Mouse (Mus musculus): Measurements from ENCODE around the gene Ppp1r14a. TPM values are rescaled to one million over a fixed set of nuclear protein-coding genes. Genes with fewer than 3 reads are reported as not detected.

Ppp1r14a gene
- total RNA-seq, 4 experiments from 2014 or later: 35.3 to 41.0 (median 39.8) TPM

- no peak for DNase-seq (ENCODE audit: low spot score in 2 of 2)
These were observed 9.8 kb upstream of the Ppp1r14a start for GRCm38 (mm10) chr7:29279261-29279660.

- no peak for DNase-seq (ENCODE audit: low spot score in 2 of 2)
These were observed 9.2 kb upstream of the Ppp1r14a start for GRCm38 (mm10) chr7:29279924-29280323.

GRCm38 (mm10) chr7:29280801-29281200 is 8.3 kb upstream of the Ppp1r14a start:
- no peak for DNase-seq (ENCODE audit: low spot score in 2 of 2)

- DNase-seq (ENCODE audit: low spot score in 2 of 2): peak in 1 of 2 experiments; percentile 40
These were observed 7.7 kb upstream of the Ppp1r14a start, which contains the start of gene Spint2 for GRCm38 (mm10) chr7:29281201-29282073. Gene Spint2 (minus strand): TSS chr7:29281912.

GRCm38 (mm10) chr7:29282074-29282554 is 7.0 kb upstream of the Ppp1r14a start:
- DNase-seq (ENCODE audit: low spot score in 2 of 2): no peak

GRCm38 (mm10) chr7:29283876-29284275 is 5.2 kb upstream of the Ppp1r14a start:
- DNase-seq (ENCODE audit: low spot score in 2 of 2): no peak

GRCm38 (mm10) chr7:29284523-29284922 is 4.6 kb upstream of the Ppp1r14a start:
- DNase-seq (ENCODE audit: low spot score in 2 of 2): no peak

- DNase-seq (ENCODE audit: low spot score in 2 of 2): no peak
These were observed 1.6 kb upstream of the Ppp1r14a start for GRCm38 (mm10) chr7:29287481-29287880.

GRCm38 (mm10) chr7:29288079-29288478 is 1.0 kb upstream of the Ppp1r14a start:
- no peak for DNase-seq (ENCODE audit: low spot score in 2 of 2)

- DNase-seq (ENCODE audit: low spot score in 2 of 2): no peak
These were observed 748 bp downstream of the Ppp1r14a start for GRCm38 (mm10) chr7:29289856-29290255.

- DNase-seq (ENCODE audit: low spot score in 2 of 2): peak in 1 of 2 experiments; percentile 63
These were observed 1.8 kb downstream of the Ppp1r14a start for GRCm38 (mm10) chr7:29290691-29291485.

GRCm38 (mm10) chr7:29291616-29292457 is 2.7 kb downstream of the Ppp1r14a start:
- DNase-seq (ENCODE audit: low spot score in 2 of 2): no peak

GRCm38 (mm10) chr7:29292458-29293098 is 3.5 kb downstream of the Ppp1r14a start:
- no peak for DNase-seq (ENCODE audit: low spot score in 2 of 2)

- DNase-seq (ENCODE audit: low spot score in 2 of 2): no peak
These were observed 4.3 kb downstream of the Ppp1r14a start for GRCm38 (mm10) chr7:29293131-29294065.

GRCm38 (mm10) chr7:29294111-29294761 is 5.1 kb downstream of the Ppp1r14a start:
- DNase-seq (ENCODE audit: low spot score in 2 of 2): no peak

GRCm38 (mm10) chr7:29295861-29296647 is 6.9 kb downstream of the Ppp1r14a start:
- DNase-seq (ENCODE audit: low spot score in 2 of 2): no peak

GRCm38 (mm10) chr7:29296998-29297397 is 7.9 kb downstream of the Ppp1r14a start:
- no peak for DNase-seq (ENCODE audit: low spot score in 2 of 2)

GRCm38 (mm10) chr7:29301127-29301566 is 12.0 kb downstream of the Ppp1r14a start:
- DNase-seq (ENCODE audit: low spot score in 2 of 2): peak in 1 of 2 experiments; percentile 45

Measured in left cerebral cortex, adult 8-10 months (tissue).